ENCODE assay signal across 7 mouse cellular contexts in genomic region chr6:126564376-126564775, GRCm38 (mm10). TPM values are rescaled to one million over a fixed set of nuclear protein-coding genes. Genes with fewer than 3 reads are reported as not detected.
"Had no signal": no experiment of that assay in that cellular context is flagged by ENCODE, and none has a peak within 500 bp of the region (broad histone marks: within the 10 kb centered on the region; RNA-seq: fewer than 3 reads in every experiment).

No protein-coding gene starts in this region.

- H3K9me3 ChIP-seq: limb, embryonic 12.5 days; liver, embryonic 13.5 days; lung, embryonic 15.5 days; megakaryocyte, embryonic 14.5 days; midbrain, embryonic 12.5 days had no signal

- H3K36me3 ChIP-seq: limb, embryonic 12.5 days; liver, embryonic 13.5 days; lung, embryonic 15.5 days; midbrain, embryonic 12.5 days had no signal

- ATAC-seq: liver, postnatal 0 days had no signal

- H3K4me1 ChIP-seq: liver, embryonic 13.5 days; lung, embryonic 15.5 days had no signal

- H3K4me2 ChIP-seq: limb, embryonic 12.5 days; liver, embryonic 13.5 days; lung, embryonic 15.5 days; midbrain, embryonic 12.5 days had no signal

- H3K4me3 ChIP-seq: limb, embryonic 12.5 days; liver, embryonic 13.5 days; lung, embryonic 15.5 days; megakaryocyte, embryonic 14.5 days; midbrain, embryonic 12.5 days had no signal

- H3K27me3 ChIP-seq: limb, embryonic 12.5 days; liver, embryonic 13.5 days; lung, embryonic 15.5 days; midbrain, embryonic 12.5 days had no signal

- H3K27ac ChIP-seq: limb, embryonic 12.5 days; liver, embryonic 13.5 days; lung, embryonic 15.5 days; macrophage; midbrain, embryonic 12.5 days had no signal

- H3K9ac ChIP-seq: limb, embryonic 12.5 days; liver, embryonic 13.5 days; liver, postnatal 0 days; lung, embryonic 15.5 days; midbrain, embryonic 12.5 days had no signal

RNA-seq across cellular contexts. Expression of gene Kcna5, which starts 29.2 kb away (rescaled TPM):
- polyA plus RNA-seq: macrophage had no signal
